Mouse (Mus musculus) intestine, embryonic 16.5 days (tissue): ENCODE results near the gene Apol7c. TPM values are rescaled to one million over a fixed set of nuclear protein-coding genes. Genes with fewer than 3 reads are reported as not detected.
A peak's percentile ranks its signal among the peaks of the same experiment; 100 is the strongest.
"Not testable (repeated sequence)": the region's sequence is repeated elsewhere in the genome, so short reads cannot be mapped to it uniquely, and the experiment has no call there.

Experiments used
- ATAC-seq: fragments of 200-750 bp; cut with Nextera tagmentation; 2 replicates; pipeline ENCODE4 v1.8.0; 2017; ENCODE audit warnings: moderate TSS enrichment, moderate library complexity
- H3K27ac ChIP-seq: fragments of 300-500 bp; sonication (generic); 2 replicates; pipeline ENCODE4 v1.5.1; 2014; ENCODE audit warnings: mild to moderate bottlenecking, low read length
- H3K27me3 ChIP-seq: fragments of 300-500 bp; sonication (generic); replicated peaks from 2 replicates; pipeline ENCODE4 v1.6.1; 2014; ENCODE audit warnings: low read length, control low read depth, mixed read lengths; ENCODE audit not compliant: control insufficient read depth, insufficient read depth
- H3K36me3 ChIP-seq: fragments of 300-500 bp; sonication (generic); 2 replicates; pipeline ENCODE4 v1.6.1; 2014; ENCODE audit warnings: low read length, control low read depth; ENCODE audit not compliant: control insufficient read depth, insufficient read depth
- H3K4me1 ChIP-seq: fragments of 300-500 bp; sonication (generic); 2 replicates; pipeline ENCODE4 v1.6.1; 2014; ENCODE audit warnings: low read length, control low read depth, mixed read lengths; ENCODE audit not compliant: control insufficient read depth, insufficient read depth
- H3K4me2 ChIP-seq: fragments of 300-500 bp; sonication (generic); 2 replicates; pipeline ENCODE4 v1.6.1; 2014; ENCODE audit warnings: low read depth, low read length, control low read depth
- H3K4me3 ChIP-seq: fragments of 300-500 bp; sonication (generic); 2 replicates; pipeline ENCODE4 v1.5.1; 2014; ENCODE audit warnings: mild to moderate bottlenecking, low read length
- H3K9ac ChIP-seq: fragments of 300-500 bp; sonication (generic); 2 replicates; pipeline ENCODE4 v1.6.1; 2014; ENCODE audit warnings: low read depth, low read length
- H3K9me3 ChIP-seq: fragments of 300-500 bp; sonication (generic); 2 replicates; pipeline ENCODE4 v1.6.1; 2016; ENCODE audit warnings: low read length, control low read depth; ENCODE audit not compliant: control insufficient read depth
- WGBS: fragments of 180-500 bp; shearing (Covaris S2); extraction: QIAGEN DNeasy Blood & Tissue Kit; methylation state at CpG from one replicate; pipeline ENCODE4 v1.1.7; 2014; 5-methylcytosine and 5-hydroxymethylcytosine counted together
- polyA plus RNA-seq: library from polyadenylated mRNA; unstranded; fragments of >200 nt; fragmentation: Nextera tagmentation; extraction: Ambion mirVana; gene quantifications from 2 replicates; pipeline ENCODE4 v1.2.1, GENCODE M21; 2015

The Apol7c gene
- polyA plus RNA-seq, 1 experiment from 2014 or later = 5.3 TPM

- not testable (repeated sequence) for H3K4me1 ChIP-seq, H3K4me2 ChIP-seq, H3K36me3 ChIP-seq, H3K9ac ChIP-seq, H3K27me3 ChIP-seq, H3K9me3 ChIP-seq, H3K4me3 ChIP-seq, H3K27ac ChIP-seq, ATAC-seq
- 62% methylated on average over 1 of the region's 1 CpGs for WGBS
These were observed 38.4 kb downstream of the Apol7c start for GRCm38 (mm10) chr15:77494694-77495093.

- not testable (repeated sequence) for H3K27ac ChIP-seq, H3K9me3 ChIP-seq, H3K36me3 ChIP-seq, H3K27me3 ChIP-seq, H3K4me1 ChIP-seq, H3K9ac ChIP-seq, H3K4me3 ChIP-seq, H3K4me2 ChIP-seq, ATAC-seq
- no CpG with 5 or more reads among the region's 1 CpGs for WGBS
These were observed 39.9 kb downstream of the Apol7c start for GRCm38 (mm10) chr15:77493181-77493580.

GRCm38 (mm10) chr15:77482140-77482794, 50.8 kb downstream of the Apol7c start:
- H3K27ac ChIP-seq = peak overlapping the region; percentile 81
- peak overlapping the region; percentile 26; the same call in 1 of the 2 replicates for H3K4me2 ChIP-seq
- H3K4me3 ChIP-seq = no peak overlapping the region
- H3K36me3 ChIP-seq = no peaks in the 10 kb centered on the region
- no peaks in the 10 kb centered on the region for H3K4me1 ChIP-seq
- WGBS = 64% methylated on average over 4 of the region's 4 CpGs
- no peaks in the 10 kb centered on the region for H3K27me3 ChIP-seq
- peak; percentile 96 for ATAC-seq
- no peaks in the 10 kb centered on the region for H3K9me3 ChIP-seq
- H3K9ac ChIP-seq = no peak overlapping the region

GRCm38 (mm10) chr15:77476693-77477092, 56.4 kb downstream of the Apol7c start, which contains the start of gene Apol10a:
Gene Apol10a (plus strand): TSS chr15:77477047.
- not testable (repeated sequence) for ATAC-seq
- WGBS = 84% methylated on average over 2 of the region's 2 CpGs

More at GRCm38 (mm10) chr15:77476693-77477092, 56.4 kb downstream of the Apol7c start, which contains the start of gene Apol10a:
- H3K4me1 ChIP-seq, H3K36me3 ChIP-seq, H3K9ac ChIP-seq, H3K27me3 ChIP-seq, H3K27ac ChIP-seq, H3K4me2 ChIP-seq, H3K9me3 ChIP-seq, H3K4me3 ChIP-seq: not testable (repeated sequence)

Other genes with a start within 250 kb of the Apol7c start
- 31.5 and 34.0 TPM in 2 replicates for gene Rbfox2, start 226.3 kb downstream of the Apol7c start, polyA plus RNA-seq
- 12.5 and 13.4 TPM in 2 replicates for gene Apol7a, start 134.2 kb downstream of the Apol7c start, polyA plus RNA-seq
- 0.44 and 0.55 TPM in 2 replicates for gene Apol9a, start 122.2 kb downstream of the Apol7c start, polyA plus RNA-seq
- 0.28 TPM in 1 of 2 replicates, not detected in the other for gene Apol7b, start 85.8 kb downstream of the Apol7c start, polyA plus RNA-seq
- gene Apol10a, start 56.3 kb downstream of the Apol7c start, polyA plus RNA-seq = 0.21 and 0.23 TPM in 2 replicates
- not detected in 2 replicates for gene Apol11a, start 25.0 kb downstream of the Apol7c start, polyA plus RNA-seq
- gene 1700025B11Rik, start 28.6 kb upstream of the Apol7c start, polyA plus RNA-seq = not detected in 2 replicates
- 0.47 and 0.55 TPM in 2 replicates for gene Apol10b, start 62.8 kb upstream of the Apol7c start, polyA plus RNA-seq
- gene Gm36245, start 65.9 kb upstream of the Apol7c start, polyA plus RNA-seq = not detected in 2 replicates
- gene Apol11b, start 110.0 kb upstream of the Apol7c start, polyA plus RNA-seq = 0.17 TPM in 1 of 2 replicates, not detected in the other
- gene Apol7e, start 165.5 kb upstream of the Apol7c start, polyA plus RNA-seq = 0.50 and 0.70 TPM in 2 replicates
- 0.11 and 0.13 TPM in 2 replicates for gene Apol9b, start 195.7 kb upstream of the Apol7c start, polyA plus RNA-seq
- gene Apol8, start 223.7 kb upstream of the Apol7c start, polyA plus RNA-seq = 0.21 and 0.34 TPM in 2 replicates